In the genomic region with DNA sequence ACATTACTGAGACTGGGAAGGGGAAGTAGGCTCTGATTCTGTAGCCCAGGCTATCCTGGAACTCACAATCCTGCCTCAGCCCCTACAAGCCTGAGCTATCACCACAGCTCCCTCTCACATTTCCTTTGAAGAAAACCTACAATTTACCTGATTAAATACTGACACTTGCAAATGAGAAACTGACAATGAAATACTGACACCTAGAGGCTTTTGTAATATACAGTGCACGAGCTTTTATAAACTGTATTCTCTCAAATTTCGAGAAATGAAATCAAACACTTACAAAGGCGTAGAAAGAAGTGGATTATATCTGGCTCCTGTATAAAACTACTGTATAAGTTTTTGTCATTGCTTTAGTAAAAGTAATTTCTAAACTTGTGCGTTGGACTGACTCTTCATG, we compare ENCODE assay signal across 20 mouse cellular contexts. TPM values are rescaled to one million over a fixed set of nuclear protein-coding genes. Genes with fewer than 3 reads are reported as not detected.
DNase-seq lines count a peak whose midpoint lies in the region; ATAC-seq and TF ChIP-seq lines count a peak whose summit lies in the region.
"Had no signal": no experiment of that assay in that cellular context is flagged by ENCODE, and none has a peak within 500 bp of the region (broad histone marks: within the 10 kb centered on the region; RNA-seq: fewer than 3 reads in every experiment).

No protein-coding gene starts in this region.

- ATAC-seq in heart, embryonic 12.5 days (ENCODE audit: insufficient number of reproducible peaks, low FRiP score), result no peak
- ATAC-seq: activated CD4-positive, CD25-positive, alpha-beta regulatory T cell, adult 4 months; intestine, postnatal 0 days had no signal

- intact Hi-C loops in heart, adult 2 months (cut with DNase I), result no loop called here
- intact Hi-C loops in left cerebral cortex, adult 2 months (cut with DNase I), result no loop called here
- intact Hi-C loops in left cerebral cortex, postnatal 25 days (cut with DNase I), result loop anchor here (2.0 kb wide), 1 partner anchor 67 kb away; a partner anchor contains a TSS

- TF ChIP-seq CTCF in heart, adult 2 months (IDR thresholded peaks at IDR 0.05), result peak; percentile 56
- peak; percentile 47 for TF ChIP-seq CTCF in left cerebral cortex, adult 2 months (IDR thresholded peaks at IDR 0.05)
- peak in 1 of 2 experiments; percentile 3; a peak in 1 of 4 replicates for TF ChIP-seq CTCF in CH12.LX (conservative IDR thresholded peaks at IDR 0.05 in 1 of 2, IDR thresholded peaks at IDR 0.05 in 1 of 2; ENCODE audit: low read depth in 2 of 2, low read length in 2 of 2)
- TF ChIP-seq CTCF in brain, embryonic 14.5 days (IDR thresholded peaks at IDR 0.05; ENCODE audit: borderline replicate concordance, extremely low read depth, insufficient read depth, insufficient read length), result no peak

- no peak overlapping the region for H3K4me3 ChIP-seq in heart, adult 2 months
- H3K4me3 ChIP-seq in heart, embryonic 12.5 days, result no peak overlapping the region
- no peak overlapping the region for H3K4me3 ChIP-seq in left cerebral cortex, adult 2 months
- no peak overlapping the region for H3K4me3 ChIP-seq in CH12.LX (replicated peaks in 1 of 3; ENCODE audit: low read depth in 2 of 3, low read length in 2 of 3, poor library complexity in 1 of 3)
- H3K4me3 ChIP-seq: embryonic facial prominence, embryonic 15.5 days; heart, embryonic 15.5 days; limb, embryonic 10.5 days; neural tube, embryonic 15.5 days had no signal

- peaks cover 14% of the 10 kb centered on the region for H3K36me3 ChIP-seq in heart, adult 2 months (ENCODE audit: control insufficient read depth, insufficient read depth, low read length)
- H3K36me3 ChIP-seq in heart, embryonic 12.5 days, result peaks cover 46% of the 10 kb centered on the region
- H3K36me3 ChIP-seq in CH12.LX (replicated peaks in 1 of 2; ENCODE audit: control insufficient read depth in 1 of 2, insufficient read depth in 1 of 2, low read length in 1 of 2), result peaks cover 65 to 96% of the 10 kb centered on the region in 2 experiments

- no peaks in the 10 kb centered on the region for H3K27me3 ChIP-seq in heart, adult 2 months (ENCODE audit: control insufficient read depth, insufficient read depth, low read length)
- no peaks in the 10 kb centered on the region for H3K27me3 ChIP-seq in heart, embryonic 12.5 days (replicated peaks)
- no peaks in the 10 kb centered on the region for H3K27me3 ChIP-seq in CH12.LX (replicated peaks)
- H3K27me3 ChIP-seq: embryonic facial prominence, embryonic 15.5 days; heart, embryonic 15.5 days; neural tube, embryonic 15.5 days had no signal

- no peak overlapping the region for H3K27ac ChIP-seq in heart, adult 2 months
- H3K27ac ChIP-seq in heart, embryonic 12.5 days (ENCODE audit: poor library complexity, severe bottlenecking), result no peak overlapping the region
- no peak overlapping the region for H3K27ac ChIP-seq in left cerebral cortex, adult 2 months
- H3K27ac ChIP-seq in CH12.LX (ENCODE audit: insufficient read depth, low read depth), result no peak overlapping the region
- H3K27ac ChIP-seq: embryonic facial prominence, embryonic 15.5 days; heart, embryonic 15.5 days; limb, embryonic 10.5 days; neural tube, embryonic 15.5 days had no signal

- in situ Hi-C loops in CH12.LX (cut with MboI; ENCODE audit: low pct_ligation_motif_present, low pct_unique_long_range_greater_than_20kb, low sequenced_read_pairs), result no loop called here

- WGBS in heart, adult 2 months, result 86% methylated on average over 4 of the region's 4 CpGs
- WGBS in heart, embryonic 12.5 days, result 90% methylated on average over 4 of the region's 4 CpGs

- H3K9ac ChIP-seq in heart, adult 2 months (ENCODE audit: low read depth, low read length), result no peak overlapping the region
- H3K9ac ChIP-seq in heart, embryonic 12.5 days, result no peak overlapping the region
- no peak overlapping the region for H3K9ac ChIP-seq in CH12.LX (ENCODE audit: insufficient read depth, low read depth)
- H3K9ac ChIP-seq: embryonic facial prominence, embryonic 15.5 days; heart, embryonic 15.5 days; neural tube, embryonic 15.5 days had no signal

- TF ChIP-seq RAD21 in CH12.LX (IDR thresholded peaks at IDR 0.05; ENCODE audit: low read depth, low read length), result peak; percentile 10

- TF ChIP-seq POLR2A in heart, adult 2 months (IDR thresholded peaks at IDR 0.05; ENCODE audit: insufficient read depth, low read depth, low read length), result no peak
- TF ChIP-seq POLR2A in CH12.LX (IDR thresholded peaks at IDR 0.05; ENCODE audit: low read depth, low read length), result no peak
- no peak for TF ChIP-seq POLR2A in brain, embryonic 14.5 days (IDR thresholded peaks at IDR 0.05; ENCODE audit: borderline replicate concordance, extremely low read depth, insufficient read depth, insufficient read length, poor library complexity, severe bottlenecking)

- H3K79me2 ChIP-seq in heart, adult 2 months (replicated peaks; ENCODE audit: control insufficient read depth, insufficient read depth, low read length), result no peaks in the 10 kb centered on the region
- peaks cover 2% of the 10 kb centered on the region; the same call in 1 of the 2 replicates for H3K79me2 ChIP-seq in CH12.LX (replicated peaks; ENCODE audit: control insufficient read depth, extremely low read depth, insufficient read depth, poor library complexity, severe bottlenecking)

- dilution Hi-C loops in CH12.LX (cut with MboI; ENCODE audit: extremely low pct_ligation_motif_present, extremely low pct_unique_long_range_greater_than_20kb, low sequenced_read_pairs), result no loop called here

- TF ChIP-seq EP300 in heart, adult 2 months (IDR thresholded peaks at IDR 0.05; ENCODE audit: insufficient read depth, low read depth, low read length), result no peak
- no peak for TF ChIP-seq EP300 in CH12.LX (IDR thresholded peaks at IDR 0.05; ENCODE audit: low read length)

- no peaks in the 10 kb centered on the region for H3K4me1 ChIP-seq in heart, adult 2 months (ENCODE audit: control insufficient read depth, insufficient read depth, low read length)
- 0 out of 2 replicates have a peak, but pooled peaks cover 3% of the 10 kb centered on the region for H3K4me1 ChIP-seq in heart, embryonic 12.5 days (replicated peaks)
- H3K4me1 ChIP-seq in CH12.LX (ENCODE audit: control insufficient read depth in 1 of 2, insufficient read depth in 2 of 2), result no peaks in the 10 kb centered on the region
- H3K4me1 ChIP-seq: embryonic facial prominence, embryonic 15.5 days; limb, embryonic 10.5 days; neural tube, embryonic 15.5 days had no signal

- no peaks in the 10 kb centered on the region for H3K9me3 ChIP-seq in heart, embryonic 12.5 days (replicated peaks)
- no peaks in the 10 kb centered on the region for H3K9me3 ChIP-seq in CH12.LX (replicated peaks; ENCODE audit: low read length)
- H3K9me3 ChIP-seq: embryonic facial prominence, embryonic 15.5 days; G1E; heart, embryonic 15.5 days; limb, embryonic 10.5 days; neural tube, embryonic 15.5 days had no signal

- no peak for DNase-seq in heart, adult 2 months
- DNase-seq in left cerebral cortex, adult 2 months (ENCODE audit: extremely low spot score in 1 of 2, low spot score in 2 of 2), result no peak
- no peak for DNase-seq in left cerebral cortex, postnatal 25 days (ENCODE audit: low spot score in 2 of 2)
- DNase-seq in CH12.LX (ENCODE audit: extremely low read depth), result no peak
- peak; percentile 29 for DNase-seq in brain, embryonic 14.5 days (ENCODE audit: low read depth)
- DNase-seq in B cell, adult 2 months, result no peak
- DNase-seq: adrenal gland, postnatal 10 days; cerebellum, adult 2 months; kidney, postnatal 4 days; lung, postnatal 4 days; thymus, adult 18-20 months; thymus, postnatal 36 days had no signal

- H3K4me2 ChIP-seq in heart, embryonic 12.5 days, result no peak overlapping the region
- H3K4me2 ChIP-seq in CH12.LX (ENCODE audit: insufficient read depth, low read depth, poor library complexity, severe bottlenecking), result no peak overlapping the region
- H3K4me2 ChIP-seq: embryonic facial prominence, embryonic 15.5 days; heart, embryonic 15.5 days; neural tube, embryonic 15.5 days had no signal

TF ChIP-seq in CH12.LX, 34 proteins besides CTCF, POLR2A, EP300 and RAD21:
- TF ChIP-seq MAFK (IDR thresholded peaks at IDR 0.05; ENCODE audit: insufficient replicate concordance, low read length) (no peak), USF2 (conservative IDR thresholded peaks at IDR 0.05; ENCODE audit: low read depth, low read length) (no peak), PAX5 (IDR thresholded peaks at IDR 0.05; ENCODE audit: low read length) (no peak), NRF1 (IDR thresholded peaks at IDR 0.05; ENCODE audit: low read depth, low read length) (no peak), ZKSCAN1 (IDR thresholded peaks at IDR 0.05; ENCODE audit: borderline replicate concordance, low read depth, low read length) (no peak), GABPA (IDR thresholded peaks at IDR 0.05; ENCODE audit: insufficient replicate concordance, low read depth, low read length) (no peak), POLR2AphosphoS2 (IDR thresholded peaks at IDR 0.05; ENCODE audit: low read depth, low read length) (no peak), ZNF384 (IDR thresholded peaks at IDR 0.05; ENCODE audit: low read depth, low read length) (no peak), JUND (conservative IDR thresholded peaks at IDR 0.05; ENCODE audit: low read depth, low read length) (no peak), CHD2 (IDR thresholded peaks at IDR 0.05; ENCODE audit: low read length) (no peak), ELF1 (IDR thresholded peaks at IDR 0.05; ENCODE audit: low read depth, low read length) (no peak), UBTF (IDR thresholded peaks at IDR 0.05; ENCODE audit: low read depth, low read length) (no peak), JUN (IDR thresholded peaks at IDR 0.05; ENCODE audit: insufficient read depth, low read depth, low read length) (no peak), IRF4 (IDR thresholded peaks at IDR 0.05; ENCODE audit: low read depth, low read length) (no peak), MYC (IDR thresholded peaks at IDR 0.05; ENCODE audit: low read depth, low read length) (no peak), E2F4 (IDR thresholded peaks at IDR 0.05; ENCODE audit: insufficient replicate concordance, low read depth, low read length) (no peak)
TF ChIP-seq in CH12.LX: peak in this region for 0.

RNA-seq across cellular contexts. Expression of a gene that starts 27.5 kb away (rescaled TPM):
- total RNA-seq in heart, adult 2 months (2021), result 10 to 100 TPM; 52.2 to 99.8 TPM
- polyA plus RNA-seq in heart, adult 2 months (2012; rRNA removed), result 24.0 and 50.6 TPM in 2 replicates
- polyA plus RNA-seq in heart, embryonic 12.5 days (2016; fragmentation: Nextera tagmentation; extraction: Ambion mirVana), result 62.0 and 62.7 TPM in 2 replicates
- 10 to 100 TPM; 37.8 to 57.2 TPM for total RNA-seq in left cerebral cortex, adult 2 months (2021)
- 10 to 100 TPM; 38.3 to 41.7 TPM for total RNA-seq in left cerebral cortex, postnatal 25 days (2021)
- 56.0 and 62.2 TPM in 2 replicates for total RNA-seq in CH12.LX (2012; rRNA removed)
- total RNA-seq in CH12.LX (2014; rRNA removed), result 74.4 and 79.5 TPM in 2 replicates
- polyA plus RNA-seq in CH12.LX (2012; ENCODE audit: insufficient read length, low read depth), result 116 and 124 TPM in 2 replicates
- polyA plus RNA-seq in brain, embryonic 14.5 days (2012; rRNA removed), result 18.9 and 24.7 TPM in 2 replicates
